Mouse (Mus musculus) small intestine, adult 2 months (tissue): ENCODE results near the gene Ankrd60. TPM values are rescaled to one million over a fixed set of nuclear protein-coding genes. Genes with fewer than 3 reads are reported as not detected.

Experiments
- H3K27ac ChIP-seq: fragments of 200-500 bp; 2 replicates; pipeline ENCODE4 v1.5.1; 2012; ENCODE audit warnings: low read depth, low read length, control low read depth, inconsistent platforms; ENCODE audit not compliant: insufficient read depth
- H3K27me3 ChIP-seq: fragments of 200-500 bp; 2 replicates; pipeline ENCODE4 v1.6.1; 2012; ENCODE audit warnings: mild to moderate bottlenecking, moderate library complexity, low read length, inconsistent platforms; ENCODE audit not compliant: control insufficient read depth, insufficient read depth
- H3K36me3 ChIP-seq: fragments of 200-500 bp; 2 replicates; pipeline ENCODE4 v1.6.1; 2012; ENCODE audit warnings: mild to moderate bottlenecking, low read length, control low read depth, inconsistent platforms; ENCODE audit not compliant: control insufficient read depth, insufficient read depth
- H3K4me1 ChIP-seq: fragments of 200-500 bp; 2 replicates; pipeline ENCODE4 v1.6.1; 2012; ENCODE audit warnings: low read length, inconsistent platforms, mixed read lengths; ENCODE audit not compliant: control insufficient read depth, insufficient read depth, insufficient read length
- H3K4me3 ChIP-seq: fragments of 200-500 bp; 2 replicates; pipeline ENCODE4 v1.5.1; 2012; ENCODE audit warnings: low read depth, mild to moderate bottlenecking, control low read depth, inconsistent platforms, low read length, moderate library complexity
- CTCF ChIP-seq: fragments of 200-500 bp; IDR thresholded peaks from 2 replicates; pipeline ENCODE4 v1.5.1; 2012; ENCODE audit warnings: low read depth, mild to moderate bottlenecking, control low read depth, inconsistent platforms, low read length, moderate library complexity, mixed read lengths; ENCODE audit not compliant: insufficient replicate concordance, insufficient read length; ENCODE audit errors: extremely low read depth
- POLR2A ChIP-seq: fragments of 200-500 bp; IDR thresholded peaks from 2 replicates; pipeline ENCODE4 v1.6.1; 2012; ENCODE audit warnings: low read depth, mild to moderate bottlenecking, control low read depth, inconsistent platforms, low read length, moderate library complexity
- WGBS: fragments of 180-500 bp; shearing (Covaris S2); methylation state at CpG from one replicate; pipeline ENCODE4 v1.1.7; 2018; 5-methylcytosine and 5-hydroxymethylcytosine counted together
- polyA plus RNA-seq: library from polyadenylated mRNA; depleted of rRNA; stranded (reverse); fragments of >200 nt; gene quantifications from 2 replicates; pipeline ENCODE4 v1.2.3, GENCODE M21; 2012

The Ankrd60 gene
- polyA plus RNA-seq, 1 experiment = not detected

- Histone ChIP-seq H3K27me3 (no peaks in the 10 kb centered on the region), H3K27ac (no peak overlapping the region), H3K36me3 (peaks cover 5% of the 10 kb centered on the region), H3K4me1 (no peaks in the 10 kb centered on the region), H3K4me3 (no peak overlapping the region)
- TF ChIP-seq POLR2A (no peak), CTCF (no peak)
- 83% methylated on average over 11 of the region's 11 CpGs for WGBS
Observed at GRCm38 (mm10) chr2:173594313-173595063, 16.3 kb upstream of the Ankrd60 start.

- TF ChIP-seq POLR2A = no peak
- no peak for TF ChIP-seq CTCF
- WGBS = 80% methylated on average over 4 of the region's 4 CpGs
- Histone ChIP-seq H3K36me3 (peaks cover 5% of the 10 kb centered on the region), H3K4me3 (no peak overlapping the region), H3K4me1 (no peaks in the 10 kb centered on the region), H3K27ac (no peak overlapping the region), H3K27me3 (no peaks in the 10 kb centered on the region)
Observed at GRCm38 (mm10) chr2:173593841-173594240, 15.7 kb upstream of the Ankrd60 start.

- 90% methylated on average over 9 of the region's 9 CpGs for WGBS
- no peak for TF ChIP-seq CTCF
- TF ChIP-seq POLR2A = no peak
- Histone ChIP-seq H3K27ac (no peak overlapping the region), H3K4me3 (no peak overlapping the region), H3K36me3 (peaks cover 5% of the 10 kb centered on the region), H3K27me3 (no peaks in the 10 kb centered on the region), H3K4me1 (no peaks in the 10 kb centered on the region)
Observed at GRCm38 (mm10) chr2:173592781-173593180, 14.6 kb upstream of the Ankrd60 start.

- 85% methylated on average over 5 of the region's 5 CpGs for WGBS
- peaks cover 16% of the 10 kb centered on the region for H3K27me3 ChIP-seq
- TF ChIP-seq POLR2A = no peak
- TF ChIP-seq CTCF = no peak
Observed at GRCm38 (mm10) chr2:173587411-173587810, 9.2 kb upstream of the Ankrd60 start.

GRCm38 (mm10) chr2:173586118-173586968 is 8.2 kb upstream of the Ankrd60 start:
- Histone ChIP-seq H3K4me1 (no peaks in the 10 kb centered on the region; the same call in 1 of the 2 replicates), H3K27me3 (peaks cover 16% of the 10 kb centered on the region), H3K4me3 (peak overlapping the region; percentile 53), H3K36me3 (no peaks in the 10 kb centered on the region), H3K27ac (no peak overlapping the region)
- 3% methylated on average over 68 of the region's 68 CpGs for WGBS
- TF ChIP-seq CTCF (peak; percentile 94), POLR2A (no peak)

More at GRCm38 (mm10) chr2:173587411-173587810, 9.2 kb upstream of the Ankrd60 start:
- Histone ChIP-seq H3K36me3 (no peaks in the 10 kb centered on the region), H3K4me1 (no peaks in the 10 kb centered on the region; the same call in 1 of the 2 replicates), H3K27ac (no peak overlapping the region), H3K4me3 (no peak overlapping the region)

GRCm38 (mm10) chr2:173585387-173586117 is 7.4 kb upstream of the Ankrd60 start:
- no peak overlapping the region for H3K27ac ChIP-seq

More at GRCm38 (mm10) chr2:173585387-173586117, 7.4 kb upstream of the Ankrd60 start:
- Histone ChIP-seq H3K4me3 (peak overlapping the region; percentile 53), H3K27me3 (peaks cover 16% of the 10 kb centered on the region), H3K4me1 (no peaks in the 10 kb centered on the region; the same call in 1 of the 2 replicates), H3K36me3 (no peaks in the 10 kb centered on the region)
- TF ChIP-seq CTCF (no peak), POLR2A (no peak)
- WGBS = 13% methylated on average over 54 of the region's 54 CpGs
